Mouse (Mus musculus): ENCODE data around the gene Pck1.
A peak's percentile ranks its signal among the peaks of the same experiment; 100 is the strongest.

The Pck1 gene

DNA sequence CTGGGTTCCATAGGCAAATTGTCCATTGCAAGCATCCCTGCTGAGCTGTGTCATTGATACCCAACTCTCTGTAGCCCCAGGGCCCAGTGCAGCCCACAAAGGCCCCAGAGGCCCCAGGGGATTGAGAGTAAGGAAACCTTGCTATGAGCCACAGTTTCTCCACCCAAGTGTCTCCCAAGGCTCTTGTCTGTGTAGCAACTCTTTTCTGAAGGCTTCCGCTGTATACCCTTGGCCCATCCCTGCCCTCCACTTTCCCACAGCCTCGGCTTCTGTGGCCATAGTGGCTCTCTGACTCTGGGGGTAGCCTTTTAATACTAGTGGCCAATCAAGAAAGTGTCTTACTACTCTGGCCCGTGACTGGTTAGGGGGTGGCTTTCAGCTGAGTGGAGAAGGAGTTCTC is 50.9 kb downstream of the Pck1 start:
- DNase-seq (ENCODE audit: low read depth, low spot score): no peak

DNA sequence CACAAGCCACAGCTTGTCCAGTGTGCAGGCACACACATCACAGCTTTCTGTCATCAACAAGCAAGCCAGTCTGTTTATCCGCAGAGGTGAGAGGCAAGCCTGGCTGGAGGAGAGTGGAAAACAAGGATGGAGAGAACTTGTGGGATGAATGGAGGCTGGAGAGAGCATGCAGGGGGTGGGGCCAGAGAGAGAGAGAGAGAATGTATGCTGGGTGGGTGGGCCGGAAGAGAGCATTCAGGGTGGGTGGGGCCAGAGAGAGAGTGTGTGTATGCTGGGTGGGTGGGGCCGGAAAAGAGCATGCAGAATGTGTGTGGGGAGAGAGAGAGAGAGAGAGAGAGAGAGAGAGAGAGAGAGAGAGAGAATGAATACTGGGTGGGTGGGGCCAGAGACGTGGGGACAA is 51.8 kb downstream of the Pck1 start:
- DNase-seq (ENCODE audit: low read depth, low spot score): no peak

DNA sequence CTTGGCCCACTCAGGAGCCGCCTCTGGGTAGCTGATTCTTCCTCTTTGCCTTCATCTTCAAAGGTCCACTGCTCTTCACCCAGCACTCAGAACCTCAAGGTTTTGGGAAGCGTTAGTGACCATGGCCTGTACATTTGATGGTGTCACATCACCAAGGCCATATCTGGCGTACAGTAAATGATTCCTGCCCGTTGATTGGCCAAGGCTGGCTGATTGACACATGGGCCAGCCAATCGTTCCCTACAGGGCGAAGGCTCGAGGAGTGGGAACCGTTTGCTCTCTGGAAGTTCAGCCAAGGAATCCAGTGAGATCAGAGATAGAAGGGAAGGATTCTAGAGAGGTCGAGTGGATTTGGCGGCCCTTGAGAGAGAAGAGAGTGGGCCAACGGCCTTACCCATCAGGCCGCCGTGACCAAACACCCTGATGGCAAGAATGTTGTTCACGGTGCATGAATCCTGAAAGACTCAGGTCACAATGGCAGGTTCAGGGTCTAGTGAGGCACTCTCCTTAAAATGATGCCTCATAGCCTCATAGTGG is 52.8 kb downstream of the Pck1 start:
- DNase-seq (ENCODE audit: low read depth, low spot score): peak; percentile 92

DNA sequence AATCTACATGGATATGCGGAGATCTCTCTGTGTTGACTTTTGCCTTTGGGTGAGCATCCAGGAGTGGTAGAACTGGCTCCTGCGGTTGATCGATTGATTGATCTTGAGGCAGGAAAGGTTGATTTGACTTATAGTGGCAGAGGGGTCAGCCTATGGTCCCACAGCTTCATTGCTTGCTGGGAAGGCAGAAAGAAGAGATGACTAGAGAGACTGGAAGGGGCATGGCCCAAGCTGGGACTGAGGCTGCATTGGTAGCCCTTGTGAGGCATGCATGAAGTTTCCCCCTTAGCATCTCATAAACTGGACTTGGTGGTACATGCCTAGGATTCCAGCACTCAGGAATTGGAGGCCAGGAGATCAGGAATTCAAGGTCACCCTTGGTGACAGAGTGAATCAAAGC is 54.2 kb downstream of the Pck1 start:
- DNase-seq (ENCODE audit: low read depth, low spot score): no peak

All from ZHBTc4 (cell line).